Mouse (Mus musculus): ENCODE measurements around the gene Ntn3. TPM values are rescaled to one million over a fixed set of nuclear protein-coding genes. Genes with fewer than 3 reads are reported as not detected.

Gene Ntn3
- total RNA-seq, 2 experiments from 2014 or later, result 4.7 to 4.9 TPM

- DNase-seq (ENCODE audit: low spot score in 2 of 2), result peak in 1 of 2 experiments; percentile 39
Observed at GRCm38 (mm10) chr17:24211631-24212440, 2.5 kb upstream of the Ntn3 start.

GRCm38 (mm10) chr17:24210591-24210990 lies 1.3 kb upstream of the Ntn3 start:
- no peak for DNase-seq (ENCODE audit: low spot score in 2 of 2)

DNA sequence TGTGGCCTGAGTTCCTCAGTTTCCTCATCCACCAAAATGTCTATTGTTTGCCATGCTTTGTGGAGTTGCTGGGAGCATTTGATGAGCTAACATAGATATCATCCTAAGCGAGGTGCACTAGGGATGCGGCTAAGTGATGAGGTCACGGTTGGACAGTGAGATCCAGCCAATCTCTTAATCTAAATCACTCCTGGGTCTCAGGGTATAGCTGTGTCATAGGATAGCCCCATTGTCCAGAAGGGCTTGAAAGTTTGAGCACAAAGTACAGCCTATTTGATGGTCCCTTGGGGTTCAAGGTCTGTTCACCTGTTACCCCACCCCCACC lies 547 bp upstream of the Ntn3 start:
- no peak for DNase-seq (ENCODE audit: low spot score in 2 of 2)

DNA sequence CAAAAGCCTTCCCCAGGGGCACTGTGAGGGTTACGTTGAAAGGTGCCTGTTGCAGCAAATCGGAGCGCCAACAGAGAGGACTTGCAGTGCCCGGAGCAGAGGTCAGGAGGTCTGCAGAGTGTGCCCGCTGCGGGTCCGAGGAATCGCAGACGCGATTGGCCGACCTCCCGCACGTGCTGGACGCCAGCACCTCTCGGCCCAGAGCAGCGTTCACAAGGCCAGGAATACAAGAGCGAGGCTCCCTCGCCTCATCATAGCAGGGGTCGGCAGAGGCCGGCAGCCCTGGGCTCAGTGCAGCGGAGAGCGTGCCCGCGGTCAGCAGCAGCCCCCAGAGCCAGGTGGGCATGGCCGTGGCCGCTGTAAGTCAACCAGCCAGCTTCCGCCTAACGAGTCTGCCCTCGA lies 689 bp downstream of the Ntn3 start:
- peak in 1 of 2 experiments; percentile 56 for DNase-seq (ENCODE audit: low spot score in 2 of 2)

DNA sequence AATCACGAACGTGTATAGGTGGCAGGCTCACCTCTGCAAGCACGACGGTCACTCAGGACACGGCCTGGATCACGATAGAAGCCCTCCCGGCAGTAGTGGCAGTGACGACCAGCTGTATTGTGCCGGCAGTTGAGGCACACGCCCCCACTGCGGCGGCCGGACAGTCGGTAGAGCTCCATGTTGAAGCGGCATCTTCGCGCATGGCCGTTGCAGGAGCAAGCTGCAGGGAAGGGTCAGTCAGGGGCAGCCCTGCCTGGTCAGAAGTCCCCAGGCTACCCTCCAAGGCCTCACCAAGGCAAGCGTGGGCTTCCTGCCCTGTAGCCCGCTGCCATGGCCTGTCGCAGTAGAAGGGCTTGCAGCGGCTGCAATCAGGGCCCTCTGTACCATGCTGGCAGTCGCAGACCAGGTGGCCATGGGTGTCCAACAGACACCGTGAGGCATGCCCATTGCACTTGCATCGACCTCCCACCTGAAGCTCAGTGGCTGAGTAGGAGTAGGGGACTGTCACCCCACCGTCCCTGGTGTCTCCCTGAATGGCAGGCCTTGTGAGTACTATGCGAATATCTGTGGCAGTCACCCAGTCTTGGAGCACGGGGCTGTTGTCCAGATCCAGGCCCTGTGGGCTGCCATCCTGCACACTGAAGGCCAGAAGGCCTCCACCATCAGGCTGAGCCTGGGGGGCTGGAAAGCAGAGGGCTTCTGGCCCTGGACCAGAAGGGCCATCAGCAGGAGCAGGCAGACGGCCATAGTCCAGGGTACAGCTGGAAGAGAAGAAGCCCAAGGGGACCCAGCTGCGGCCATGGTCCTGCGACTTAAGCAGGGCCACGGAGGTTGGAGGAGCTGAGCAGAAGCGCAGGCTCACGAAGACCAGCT lies 1.3 kb downstream of the Ntn3 start:
- DNase-seq (ENCODE audit: low spot score in 2 of 2), result peak in 1 of 2 experiments; percentile 27

DNA sequence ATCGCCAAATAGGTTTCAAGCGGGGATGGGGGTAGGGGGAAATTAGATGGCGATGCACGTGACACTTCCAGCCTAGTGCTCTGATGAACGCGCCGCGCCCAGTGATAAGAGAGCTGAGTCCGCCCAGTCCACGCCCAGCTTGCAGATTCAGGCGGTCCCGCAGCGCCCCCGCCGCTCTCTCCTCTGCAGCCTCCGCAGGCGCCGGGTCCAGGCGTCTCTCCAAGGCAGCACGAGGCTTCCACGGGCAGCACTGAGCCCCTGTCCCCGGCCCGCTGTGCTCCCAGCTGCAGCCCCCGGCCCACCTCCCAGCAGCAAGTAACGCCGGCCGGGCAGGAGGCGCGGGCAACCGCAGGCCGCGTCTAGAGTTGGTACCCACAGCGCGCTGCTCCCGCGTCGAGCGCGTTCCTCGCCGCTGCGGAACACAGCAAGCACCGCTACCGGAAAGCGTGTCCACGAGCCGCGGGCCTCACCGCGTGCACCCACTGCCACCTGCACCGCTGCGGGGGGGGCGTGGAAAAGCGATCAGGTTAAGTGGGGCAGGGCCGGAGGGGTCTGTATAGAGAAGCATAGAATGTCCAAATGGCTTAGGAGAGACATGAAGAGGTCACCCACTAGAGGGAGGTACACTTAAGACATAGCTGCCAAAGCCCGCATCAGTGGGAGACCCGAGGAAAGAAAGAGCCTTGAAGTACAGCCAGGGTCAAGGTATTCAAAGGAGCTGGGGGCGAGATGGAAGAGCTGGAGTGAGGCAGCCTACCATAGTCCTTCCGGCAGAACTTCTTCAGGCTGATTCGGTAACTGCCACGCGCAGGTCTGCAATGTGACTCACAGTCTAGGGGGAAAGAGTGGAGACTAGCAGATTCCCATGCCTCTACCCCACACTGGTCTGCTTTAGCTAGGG lies 2.6 kb downstream of the Ntn3 start:
- DNase-seq (ENCODE audit: low spot score in 2 of 2), result peak in 1 of 2 experiments; percentile 66

DNA sequence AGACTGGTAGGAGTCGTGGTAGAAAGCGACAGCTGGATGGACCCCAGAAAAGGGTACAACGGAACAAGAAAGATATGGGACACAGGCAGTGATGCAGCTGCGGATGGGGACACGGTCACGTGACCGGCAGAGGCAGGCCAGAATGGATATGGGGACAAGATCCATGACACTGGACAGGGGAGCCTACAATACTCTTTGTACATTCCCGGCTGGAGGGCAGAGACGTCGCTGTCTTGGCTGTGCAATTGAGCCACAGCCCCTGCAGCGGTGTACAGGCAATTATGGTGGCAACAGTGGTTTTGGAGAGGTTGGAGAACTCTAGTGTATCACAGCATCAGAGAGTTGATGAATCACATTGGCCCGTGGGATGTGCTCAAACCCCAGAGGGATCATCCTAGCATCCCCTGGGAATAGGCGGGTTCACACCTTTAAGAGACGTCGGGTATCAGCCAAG lies 3.4 kb downstream of the Ntn3 start:
- DNase-seq (ENCODE audit: low spot score in 2 of 2), result peak in 1 of 2 experiments; percentile 56

GRCm38 (mm10) chr17:24205284-24205888 lies 3.9 kb downstream of the Ntn3 start, which contains the start of gene Tbc1d24:
Gene Tbc1d24, minus strand, starts transcription at chr17:24205562.
- DNase-seq (ENCODE audit: low spot score in 2 of 2), result peak; percentile 86 to 92

GRCm38 (mm10) chr17:24204846-24205245 lies 4.5 kb downstream of the Ntn3 start:
- DNase-seq (ENCODE audit: low spot score in 2 of 2), result no peak

- no peak for DNase-seq (ENCODE audit: low spot score in 2 of 2)
Observed at GRCm38 (mm10) chr17:24203611-24204534, 5.5 kb downstream of the Ntn3 start.

DNA sequence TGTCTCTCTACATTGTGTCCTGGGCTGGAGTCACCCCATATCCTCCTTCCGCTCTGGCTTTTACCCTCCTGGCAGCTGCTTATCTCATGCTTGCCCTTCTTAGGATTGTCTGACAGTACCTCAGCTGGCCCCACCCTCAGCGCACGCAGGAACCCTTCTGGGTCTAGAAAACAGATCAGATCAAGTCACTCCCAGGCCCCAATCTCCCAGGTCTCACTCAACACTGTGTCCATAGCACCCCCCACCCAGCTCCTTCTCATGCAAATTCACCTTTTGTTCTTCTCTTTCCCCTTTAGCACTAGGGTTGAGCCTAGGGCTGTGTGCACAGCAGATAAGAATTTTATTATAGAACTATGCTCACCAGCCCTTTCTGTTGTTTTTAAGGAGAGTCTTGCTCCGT lies 6.3 kb downstream of the Ntn3 start:
- DNase-seq (ENCODE audit: low spot score in 2 of 2), result no peak

- no peak for DNase-seq (ENCODE audit: low spot score in 2 of 2)
Observed at GRCm38 (mm10) chr17:24201092-24201491, 8.2 kb downstream of the Ntn3 start.

DNA sequence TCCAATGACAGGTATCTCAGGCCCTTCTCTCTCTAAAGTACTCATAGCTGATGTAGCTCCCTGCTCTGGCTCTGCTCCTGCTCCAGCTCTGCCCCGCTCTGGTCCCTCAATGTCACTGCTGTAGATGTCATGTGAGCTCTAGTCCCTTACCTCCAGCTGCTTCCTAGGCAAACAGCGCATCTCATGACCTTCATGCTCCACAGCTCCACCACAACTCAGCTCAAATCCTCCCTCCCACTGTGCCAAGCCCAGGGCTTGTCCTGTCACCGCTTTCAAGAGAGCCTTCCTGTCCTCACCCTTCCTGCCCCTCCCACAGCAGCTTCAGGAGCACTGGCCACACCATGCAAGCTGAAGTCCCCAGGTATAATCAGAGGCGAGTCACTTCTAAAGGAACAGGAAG lies 9.6 kb downstream of the Ntn3 start:
- DNase-seq (ENCODE audit: low spot score in 2 of 2), result no peak

- DNase-seq (ENCODE audit: low spot score in 2 of 2), result no peak
Observed at GRCm38 (mm10) chr17:24199252-24199651, 10.1 kb downstream of the Ntn3 start.

- no peak for DNase-seq (ENCODE audit: low spot score in 2 of 2)
Observed at GRCm38 (mm10) chr17:24197032-24197824, 12.1 kb downstream of the Ntn3 start.

DNA sequence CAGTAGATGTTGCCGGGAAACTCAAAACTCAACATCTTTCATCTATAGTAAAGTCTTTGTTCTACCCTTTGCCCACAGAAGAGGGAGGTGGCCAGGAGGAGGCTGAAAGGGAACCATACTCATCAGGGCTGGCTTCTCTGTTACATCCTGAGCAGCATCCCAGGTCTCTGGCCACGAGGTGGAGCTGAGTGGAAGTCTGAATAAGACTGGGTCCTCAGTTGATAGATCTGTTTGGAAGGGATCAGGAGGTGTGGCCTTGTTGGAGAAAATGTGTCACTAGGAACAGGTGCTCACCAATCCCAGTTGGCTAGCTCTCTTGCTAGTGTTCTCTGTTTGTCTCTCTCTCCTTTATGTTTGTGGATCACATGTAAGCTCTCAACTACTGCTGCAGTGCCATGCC lies 14.0 kb downstream of the Ntn3 start:
- DNase-seq (ENCODE audit: low spot score in 2 of 2), result no peak

GRCm38 (mm10) chr17:24193769-24194168 lies 15.6 kb downstream of the Ntn3 start:
- DNase-seq (ENCODE audit: low spot score in 2 of 2), result no peak

GRCm38 (mm10) chr17:24193268-24193667 lies 16.1 kb downstream of the Ntn3 start:
- no peak for DNase-seq (ENCODE audit: low spot score in 2 of 2)

DNA sequence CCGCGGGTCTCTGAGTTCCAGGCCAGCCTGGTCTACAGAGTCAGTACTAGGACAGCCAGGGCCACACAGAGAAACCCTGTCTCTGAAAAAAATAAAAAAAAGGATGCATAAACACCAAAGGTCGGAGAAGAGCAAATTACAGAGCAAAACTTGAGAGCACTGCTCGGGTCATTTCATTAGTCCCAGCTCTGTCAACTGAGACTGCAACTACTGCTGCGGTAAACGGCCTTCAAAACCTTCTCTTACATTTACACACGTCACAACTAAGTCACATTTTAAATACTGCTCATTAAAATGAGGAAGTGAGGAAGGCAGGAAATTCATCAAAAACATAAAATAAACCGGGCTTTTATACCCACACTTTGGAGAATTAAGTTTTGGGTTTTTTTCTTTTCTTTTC lies 16.5 kb downstream of the Ntn3 start:
- DNase-seq (ENCODE audit: low spot score in 2 of 2), result no peak

Measured in gastrocnemius, postnatal 4 days (tissue).